Mouse (Mus musculus) ovary, postnatal 14 days (tissue): ENCODE results near the gene Gata3.

Experiments
- DNase-seq: peaks from one replicate; pipeline ENCODE4 v3.0.0; 2022; ENCODE audit warnings: low spot score

Gene Gata3

DNA sequence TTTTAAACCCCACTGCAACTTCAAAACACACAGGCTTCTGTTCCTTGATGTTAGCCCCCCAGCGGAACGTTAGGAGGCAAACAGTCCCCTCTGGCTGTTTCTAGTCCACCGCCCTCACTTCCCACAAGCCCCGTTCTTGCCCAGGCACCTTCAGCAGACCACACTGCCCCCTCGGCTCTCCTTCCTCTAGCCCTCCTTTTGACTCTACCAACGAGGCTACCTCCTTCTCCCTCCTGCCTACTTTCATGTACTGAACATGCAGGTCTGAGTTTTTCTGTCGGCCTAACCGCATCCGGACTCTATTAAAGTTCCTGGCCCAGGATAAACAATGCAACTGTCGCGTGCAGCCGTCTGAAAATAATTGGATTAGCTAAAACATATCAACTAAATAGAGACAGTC, 17.2 kb downstream of the Gata3 start:
- DNase-seq: no peak

GRCm38 (mm10) chr2:9871798-9872197, 18.0 kb downstream of the Gata3 start:
- no peak for DNase-seq

DNA sequence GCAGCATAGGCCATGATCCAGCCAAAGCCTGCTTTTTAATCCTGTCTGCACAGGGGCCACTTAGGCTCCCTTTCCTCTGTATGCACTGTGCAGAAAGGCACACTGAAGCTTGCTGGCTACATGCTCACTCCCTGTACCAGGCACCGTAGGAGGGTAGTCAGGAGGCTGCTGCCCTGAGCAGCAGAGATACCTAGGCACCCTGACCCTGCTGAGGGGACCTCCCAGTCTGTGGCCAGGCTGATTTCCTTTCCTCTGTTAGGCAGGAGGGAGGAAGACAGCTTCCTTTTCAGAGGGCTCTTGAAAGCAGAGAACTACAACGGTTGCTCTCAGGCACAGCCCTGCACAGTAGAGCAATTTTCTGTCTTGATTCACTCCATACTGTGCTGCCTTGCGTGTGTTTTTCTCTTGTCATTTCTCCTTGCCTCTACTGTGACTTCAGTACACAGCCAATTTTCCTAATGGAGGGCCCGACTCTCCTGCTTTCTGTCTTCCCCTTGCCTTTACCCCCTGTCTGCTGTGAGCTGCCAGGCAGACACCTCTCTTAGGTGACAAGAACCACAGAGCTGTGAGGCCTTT, 18.6 kb downstream of the Gata3 start:
- no peak for DNase-seq

GRCm38 (mm10) chr2:9867092-9867825, 22.6 kb downstream of the Gata3 start:
- DNase-seq: no peak

DNA sequence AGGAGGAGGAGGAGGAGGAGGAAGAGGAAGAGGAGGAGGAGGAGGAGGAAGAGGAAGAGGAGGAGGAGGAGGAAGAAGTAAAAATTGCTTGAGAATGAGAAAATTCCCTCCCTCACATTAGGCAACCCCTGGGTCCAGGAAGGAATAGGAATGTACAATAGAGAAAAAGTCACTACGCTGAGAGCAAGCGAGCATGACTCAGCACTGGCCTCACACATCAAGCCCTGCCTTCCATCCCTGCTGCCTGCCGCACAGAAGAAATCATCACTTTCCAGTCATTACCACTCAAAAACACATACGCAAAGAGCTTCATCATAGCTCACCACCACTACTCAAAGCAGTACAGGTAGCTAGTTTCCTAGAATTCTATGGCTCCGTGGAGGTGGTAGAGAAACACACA, 29.1 kb downstream of the Gata3 start:
- no peak for DNase-seq

DNA sequence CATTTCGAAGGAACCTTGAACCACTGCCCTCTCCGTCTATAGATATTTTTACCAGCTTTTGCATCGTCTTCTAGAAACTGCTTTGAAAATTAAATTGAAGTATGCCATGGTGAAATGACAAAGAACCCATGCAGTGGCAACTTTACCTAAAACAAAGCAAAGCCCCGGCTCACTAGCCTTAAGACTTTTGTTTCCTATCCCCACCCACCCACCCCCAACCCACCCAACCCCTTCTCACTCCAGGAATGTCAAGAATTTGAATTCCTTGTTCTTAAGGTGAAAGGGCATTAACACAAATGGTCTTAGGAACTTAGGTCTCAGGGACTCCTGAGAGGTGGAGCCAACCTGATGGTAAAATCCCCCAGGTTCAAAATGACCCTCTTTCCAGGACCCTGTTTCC, 34.0 kb downstream of the Gata3 start:
- DNase-seq: no peak

GRCm38 (mm10) chr2:9852851-9853576, 36.8 kb downstream of the Gata3 start:
- DNase-seq: no peak

DNA sequence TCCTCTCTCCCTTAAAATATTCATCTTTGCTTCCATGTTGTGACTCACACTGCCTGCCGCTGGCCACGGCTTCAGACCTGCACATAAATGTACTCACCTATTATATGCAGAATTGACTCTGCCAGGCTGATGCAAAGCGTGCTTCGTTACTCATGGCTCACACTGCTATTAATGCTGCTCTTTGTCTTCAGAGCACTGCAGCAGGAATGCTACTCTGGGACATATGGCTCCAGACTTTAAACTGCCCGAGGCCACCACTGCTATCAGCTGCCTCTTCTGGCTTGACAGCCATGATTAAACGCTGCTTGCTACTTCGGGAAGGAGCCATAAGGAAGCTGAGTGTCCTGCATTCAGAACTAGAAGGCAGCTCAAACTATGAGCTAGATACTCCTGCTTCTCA, 54.6 kb downstream of the Gata3 start:
- no peak for DNase-seq

- DNase-seq: no peak
Observed at GRCm38 (mm10) chr2:9833712-9834111, 56.1 kb downstream of the Gata3 start.

GRCm38 (mm10) chr2:9827624-9828023, 62.2 kb downstream of the Gata3 start:
- no peak for DNase-seq

GRCm38 (mm10) chr2:9820611-9821010, 69.2 kb downstream of the Gata3 start:
- no peak for DNase-seq

DNA sequence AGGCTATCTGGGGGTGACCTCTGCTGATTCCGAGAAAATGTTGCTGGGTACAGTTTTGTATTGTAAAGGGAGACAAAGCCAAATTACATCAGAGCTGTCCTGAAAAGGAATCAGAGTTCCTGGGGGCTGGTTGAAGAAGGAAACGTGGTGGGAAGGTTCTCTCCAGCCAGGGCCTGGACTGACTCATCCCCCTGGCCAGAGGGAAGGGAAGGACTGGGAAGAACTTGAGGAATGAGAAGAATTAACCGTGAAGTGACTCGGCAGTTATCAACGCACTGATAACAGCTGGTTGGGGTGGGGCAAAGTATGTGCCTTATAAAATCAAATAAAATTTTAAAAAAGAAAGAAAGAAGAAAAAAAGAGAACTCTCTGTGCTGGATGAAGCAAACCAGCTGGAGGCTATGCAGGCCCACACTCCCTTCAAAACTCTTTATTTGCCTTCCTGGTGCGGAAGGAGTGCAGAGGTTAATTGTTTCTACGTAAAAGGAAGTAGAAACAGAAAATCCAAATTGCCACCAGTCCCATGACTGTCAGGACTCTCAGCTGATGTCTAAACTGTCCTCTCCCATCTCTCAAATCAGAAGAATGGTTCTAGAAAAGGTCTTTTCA, 71.6 kb downstream of the Gata3 start:
- DNase-seq: no peak
